Mouse (Mus musculus): ENCODE measurements around the gene Mrpl23.
A peak's percentile ranks its signal among the peaks of the same experiment; 100 is the strongest.

The Mrpl23 gene

GRCm38 (mm10) chr7:142574155-142574660 is 41.7 kb downstream of the Mrpl23 start:
- no peak for DNase-seq (ENCODE audit: inconsistent ontology term)

DNA sequence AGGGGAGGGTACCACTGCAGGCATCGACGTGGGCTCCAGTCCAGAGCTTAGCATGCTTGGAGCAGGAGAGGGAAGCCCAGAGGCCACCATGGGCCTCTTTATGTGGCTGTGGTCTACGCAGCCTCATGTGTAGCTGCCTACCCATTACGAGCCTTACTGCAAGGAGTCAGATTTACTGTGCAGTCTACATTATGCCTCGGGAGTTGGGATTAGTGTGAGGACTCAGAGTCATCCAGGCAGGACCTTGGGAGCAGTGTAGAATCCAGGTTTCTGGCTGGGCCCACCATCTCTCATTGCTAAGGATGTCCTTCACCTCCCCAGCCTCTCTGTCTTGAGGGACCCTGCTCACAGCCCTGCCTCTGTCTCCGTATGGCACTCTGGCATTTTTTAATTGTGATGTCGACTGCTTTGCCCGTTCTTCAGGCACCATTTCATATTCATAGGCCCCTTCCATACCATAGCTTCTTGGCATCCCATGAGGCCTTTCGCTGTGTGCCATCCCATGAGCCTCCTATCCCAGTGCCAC is 42.4 kb downstream of the Mrpl23 start:
- no peak for DNase-seq (ENCODE audit: inconsistent ontology term)

DNA sequence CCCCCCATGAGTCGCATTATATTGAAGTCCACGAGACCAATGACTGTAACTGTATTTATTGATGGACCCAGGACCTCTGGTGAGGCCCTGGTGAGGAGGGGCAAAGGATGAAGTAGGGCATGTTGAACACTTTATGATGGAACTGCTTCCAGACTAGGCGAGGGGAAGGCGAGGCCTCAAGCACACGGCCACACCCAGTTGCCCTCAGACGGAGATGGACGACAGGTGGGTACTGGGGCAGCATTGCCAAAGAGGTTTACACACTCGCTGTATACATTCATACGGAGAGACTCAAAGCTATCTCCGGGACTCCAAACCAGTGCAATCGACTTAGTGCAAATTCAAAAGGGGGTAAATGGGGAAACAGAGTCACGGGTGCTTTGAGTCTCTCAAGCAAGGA is 43.0 kb downstream of the Mrpl23 start:
- no peak for DNase-seq (ENCODE audit: inconsistent ontology term)

- DNase-seq (ENCODE audit: inconsistent ontology term) = no peak
Observed at GRCm38 (mm10) chr7:142575971-142576370, 43.5 kb downstream of the Mrpl23 start.

DNA sequence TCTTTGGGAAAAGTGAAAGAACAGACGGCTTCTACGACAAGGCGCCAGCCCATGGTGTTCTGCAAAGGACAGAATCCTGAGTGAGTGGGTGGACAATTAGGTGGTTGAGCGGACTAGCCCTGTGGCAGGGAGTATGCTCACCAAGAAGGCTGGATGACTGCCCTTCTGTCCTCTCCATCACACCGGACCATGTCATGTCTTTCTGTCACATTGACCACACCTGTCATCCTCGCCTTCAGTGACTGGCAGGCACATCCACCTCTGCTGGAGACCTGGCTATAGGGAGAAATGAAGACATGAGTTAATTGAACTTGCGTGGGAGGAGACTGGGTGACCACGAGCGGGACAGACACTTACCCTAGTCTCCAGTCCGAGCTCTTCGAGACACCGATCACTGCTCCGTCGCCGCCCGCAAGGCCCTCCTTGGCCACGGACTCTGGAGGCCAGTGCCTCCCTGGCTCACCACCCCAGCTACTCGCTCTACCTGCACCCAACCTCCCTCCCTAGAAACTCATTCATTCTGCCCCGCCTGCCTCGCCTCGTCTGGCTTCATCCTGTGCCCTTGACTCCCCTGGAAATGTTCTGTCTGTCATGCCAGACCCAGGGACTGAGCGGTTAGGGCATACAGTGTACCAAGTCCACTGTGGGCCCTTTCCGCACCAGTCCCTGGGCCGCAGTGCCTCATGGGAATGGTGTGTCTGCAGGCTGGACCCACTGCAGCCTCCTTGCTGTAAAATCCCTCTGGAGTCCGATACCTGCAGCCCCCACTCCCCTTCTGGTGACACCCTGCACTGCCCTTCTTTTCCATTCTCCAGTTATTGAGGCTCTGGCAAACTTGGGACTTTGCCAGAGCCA is 44.2 kb downstream of the Mrpl23 start:
- DNase-seq (ENCODE audit: inconsistent ontology term) = no peak

- peak; percentile 64 for DNase-seq (ENCODE audit: inconsistent ontology term)
Observed at GRCm38 (mm10) chr7:142577806-142578423, 45.4 kb downstream of the Mrpl23 start.

DNA sequence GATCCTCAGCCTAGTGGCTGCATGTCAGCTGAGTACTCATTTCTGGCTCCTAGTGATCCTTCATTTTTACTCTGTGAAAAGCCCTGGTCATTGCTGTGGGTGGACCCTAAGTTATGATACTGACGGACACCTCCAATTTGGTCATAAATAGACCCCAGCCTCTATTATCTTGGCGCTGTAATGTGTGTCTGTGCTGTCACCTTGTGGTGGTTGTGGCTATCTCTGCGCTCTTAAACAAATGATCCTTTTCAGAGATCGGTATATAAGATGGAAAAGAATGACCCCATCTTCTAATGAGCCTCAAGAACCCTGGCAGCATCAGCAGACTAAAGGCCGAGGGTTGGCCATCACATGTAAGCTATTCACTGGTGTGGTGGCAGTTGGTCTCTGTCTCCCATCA is 46.6 kb downstream of the Mrpl23 start:
- DNase-seq (ENCODE audit: inconsistent ontology term) = no peak

DNA sequence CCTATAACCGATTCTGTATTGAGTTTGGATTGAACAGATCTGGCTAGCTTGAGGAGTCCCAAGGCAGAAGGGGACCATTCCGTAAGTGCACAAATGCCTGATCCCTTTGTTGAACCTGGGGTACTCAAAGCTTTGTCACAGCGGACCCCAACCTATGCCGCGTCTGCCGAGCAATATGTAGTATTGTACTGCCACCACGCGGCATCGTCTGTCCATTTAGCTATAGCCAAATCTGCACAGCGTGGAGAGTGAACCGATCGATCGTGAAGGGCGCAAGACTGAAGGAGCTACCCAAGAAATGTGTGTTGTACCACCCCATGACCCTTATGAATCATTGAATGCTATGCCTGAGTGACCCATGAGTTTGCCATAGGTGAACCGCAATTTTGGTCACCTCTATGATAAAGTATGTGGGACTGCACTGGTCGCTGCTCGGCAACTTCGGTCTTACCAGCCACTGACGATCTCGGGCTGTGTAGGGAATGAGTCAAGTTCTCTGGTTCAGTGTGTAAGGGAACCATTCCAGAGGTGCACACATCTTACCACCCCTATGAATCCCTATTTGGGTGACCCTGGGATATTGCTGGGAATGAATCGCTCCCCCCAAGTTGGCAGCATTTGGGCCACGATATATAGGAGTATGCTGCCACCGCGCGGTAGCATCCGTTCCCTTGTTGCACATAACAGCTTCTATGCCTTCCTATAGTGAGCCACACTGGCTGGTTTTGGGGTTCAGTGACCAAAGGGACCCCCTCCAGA is 47.8 kb downstream of the Mrpl23 start:
- peak; percentile 52 for DNase-seq (ENCODE audit: inconsistent ontology term)

- DNase-seq (ENCODE audit: inconsistent ontology term) = no peak
Observed at GRCm38 (mm10) chr7:142581186-142581585, 48.7 kb downstream of the Mrpl23 start.

- DNase-seq (ENCODE audit: inconsistent ontology term) = peak; percentile 36
Observed at GRCm38 (mm10) chr7:142581656-142582228, 49.3 kb downstream of the Mrpl23 start.

- no peak for DNase-seq (ENCODE audit: inconsistent ontology term)
Observed at GRCm38 (mm10) chr7:142584882-142585281, 52.4 kb downstream of the Mrpl23 start.

GRCm38 (mm10) chr7:142585890-142586289 is 53.4 kb downstream of the Mrpl23 start:
- DNase-seq (ENCODE audit: inconsistent ontology term) = no peak

DNA sequence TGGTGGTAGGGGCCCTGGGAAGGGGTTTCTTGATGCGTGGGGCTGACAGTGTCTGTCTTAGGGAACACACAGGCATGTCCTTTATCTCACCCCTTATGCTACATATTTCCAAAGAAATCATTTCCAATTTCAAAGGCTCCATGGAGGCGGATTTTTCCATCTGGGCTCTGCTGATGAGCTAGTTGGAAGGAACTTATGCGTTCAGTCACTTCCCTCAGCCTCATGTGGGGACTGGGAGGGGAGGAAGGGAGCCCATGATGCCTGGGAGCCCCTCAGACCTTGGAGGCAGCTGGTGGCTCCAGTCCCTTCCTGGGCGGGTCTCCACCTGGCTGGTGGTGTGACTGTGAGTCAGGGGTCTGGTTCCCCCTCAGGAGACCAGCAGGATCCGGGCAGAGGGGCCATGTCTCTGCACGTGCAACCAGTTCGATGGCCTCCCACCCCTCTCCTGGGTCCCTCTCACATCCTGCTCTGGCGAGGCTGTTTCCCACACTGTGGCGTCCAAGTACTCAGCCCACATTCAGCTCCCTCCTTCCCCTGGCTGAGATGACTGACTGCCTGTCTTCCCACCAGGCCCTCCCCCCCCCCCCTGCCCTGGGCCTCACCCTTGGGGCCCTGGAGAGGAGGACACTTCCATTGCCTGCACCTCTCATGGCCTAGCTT is 55.9 kb downstream of the Mrpl23 start:
- DNase-seq (ENCODE audit: inconsistent ontology term) = no peak

All from Muller cell, postnatal 12 days (primary cell).